Mouse (Mus musculus) stomach, postnatal 0 days (tissue): ENCODE data around the gene Nob1.

Experiments
- CTCF ChIP-seq: IDR thresholded peaks from 2 replicates; pipeline ENCODE4 v1.5.1; 2016; ENCODE audit warnings: antibody characterized with exemption, low read depth, mild to moderate bottlenecking, moderate library complexity
- EP300 ChIP-seq: optimal IDR thresholded peaks from 2 replicates; pipeline ENCODE3; 2016; ENCODE audit warnings: antibody characterized with exemption

DNA sequence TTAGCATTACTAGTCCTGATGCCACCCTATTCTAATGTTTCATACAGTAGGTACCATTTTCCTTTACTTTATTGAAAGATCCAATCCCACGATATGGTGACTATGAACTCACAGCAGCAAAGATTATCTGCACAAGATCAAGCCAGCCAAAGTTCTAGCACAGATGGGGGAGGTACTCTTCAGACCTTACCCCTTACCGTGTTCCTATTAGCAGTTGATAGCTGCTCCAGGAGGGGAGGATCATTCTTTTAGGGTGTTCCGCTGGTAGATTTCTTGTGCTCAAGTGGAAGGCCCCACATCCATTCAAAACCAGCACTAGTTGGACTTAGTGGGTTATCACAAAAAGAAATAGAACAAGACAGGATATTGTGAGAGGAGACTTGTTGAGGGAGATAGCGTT is 43.2 kb downstream of the Nob1 start:
- TF ChIP-seq EP300 (no peak), CTCF (no peak)
